Mouse (Mus musculus): ENCODE results near the gene Scp2.

DNA sequence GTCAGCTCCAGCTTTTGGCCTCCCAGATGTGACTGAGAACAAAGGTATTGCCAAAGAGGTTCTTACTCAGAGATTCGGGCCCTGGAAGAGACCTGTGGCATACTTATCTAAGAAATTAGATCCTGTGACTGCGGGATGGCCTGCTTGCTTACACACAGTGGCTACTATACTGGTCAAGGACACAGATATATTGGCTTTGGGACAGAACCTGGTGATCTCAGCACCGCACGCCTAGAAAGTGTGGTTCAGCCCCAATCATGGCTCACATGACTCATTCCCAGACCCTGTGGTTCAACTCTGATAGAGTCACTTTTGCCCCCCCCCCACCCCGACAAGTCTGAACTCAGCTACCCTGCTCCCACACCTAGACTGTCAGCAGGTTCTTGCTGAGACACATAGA lies 7.9 kb downstream of the Scp2 start:
- TF ChIP-seq CTCF (IDR thresholded peaks at IDR 0.05; ENCODE audit: extremely low read depth, insufficient read depth, low read length) (no peak), POLR2A (IDR thresholded peaks at IDR 0.05; ENCODE audit: extremely low read depth, insufficient read depth, low read length) (no peak)

Data from cortical plate, adult 2 months (tissue).